Mouse (Mus musculus): ENCODE data around the gene Gna14.

Gna14 gene

GRCm38 (mm10) chr19:16514201-16514600 lies 78.6 kb downstream of the Gna14 start:
- no peak for DNase-seq (ENCODE audit: low spot score)

- no peak for DNase-seq (ENCODE audit: low spot score)
These were observed 83.0 kb downstream of the Gna14 start for GRCm38 (mm10) chr19:16518569-16518968.

- DNase-seq (ENCODE audit: low spot score) = no peak
These were observed 85.0 kb downstream of the Gna14 start for GRCm38 (mm10) chr19:16520608-16521007.

- no peak for DNase-seq (ENCODE audit: low spot score)
These were observed 90.8 kb downstream of the Gna14 start for GRCm38 (mm10) chr19:16526302-16526880.

- DNase-seq (ENCODE audit: low spot score) = no peak
These were observed 91.5 kb downstream of the Gna14 start for GRCm38 (mm10) chr19:16527031-16527430.

- no peak for DNase-seq (ENCODE audit: low spot score)
These were observed 92.8 kb downstream of the Gna14 start for GRCm38 (mm10) chr19:16528225-16528828.

- peak; percentile 12 for DNase-seq (ENCODE audit: low spot score)
These were observed 93.8 kb downstream of the Gna14 start for GRCm38 (mm10) chr19:16529293-16529920.

- DNase-seq (ENCODE audit: low spot score) = no peak
These were observed 94.4 kb downstream of the Gna14 start for GRCm38 (mm10) chr19:16529999-16530398.

GRCm38 (mm10) chr19:16534311-16534710 lies 98.7 kb downstream of the Gna14 start:
- DNase-seq (ENCODE audit: low spot score) = no peak

GRCm38 (mm10) chr19:16538416-16538815 lies 102.9 kb downstream of the Gna14 start:
- DNase-seq (ENCODE audit: low spot score) = no peak

GRCm38 (mm10) chr19:16543688-16544087 lies 108.1 kb downstream of the Gna14 start:
- DNase-seq (ENCODE audit: low spot score) = no peak

- DNase-seq (ENCODE audit: low spot score) = no peak
These were observed 121.4 kb downstream of the Gna14 start for GRCm38 (mm10) chr19:16556988-16557387.

- no peak for DNase-seq (ENCODE audit: low spot score)
These were observed 122.4 kb downstream of the Gna14 start for GRCm38 (mm10) chr19:16557971-16558370.

- DNase-seq (ENCODE audit: low spot score) = no peak
These were observed 123.0 kb downstream of the Gna14 start for GRCm38 (mm10) chr19:16558570-16558969.

- no peak for DNase-seq (ENCODE audit: low spot score)
These were observed 123.8 kb downstream of the Gna14 start for GRCm38 (mm10) chr19:16559243-16559896.

GRCm38 (mm10) chr19:16562676-16563075 lies 127.1 kb downstream of the Gna14 start:
- DNase-seq (ENCODE audit: low spot score) = no peak

GRCm38 (mm10) chr19:16576790-16577189 lies 141.2 kb downstream of the Gna14 start:
- DNase-seq (ENCODE audit: low spot score) = no peak

- no peak for DNase-seq (ENCODE audit: low spot score)
These were observed 144.2 kb downstream of the Gna14 start for GRCm38 (mm10) chr19:16579656-16580260.

- DNase-seq (ENCODE audit: low spot score) = no peak
These were observed 144.9 kb downstream of the Gna14 start for GRCm38 (mm10) chr19:16580501-16580900.

- no peak for DNase-seq (ENCODE audit: low spot score)
These were observed 149.0 kb downstream of the Gna14 start for GRCm38 (mm10) chr19:16584546-16584945.

GRCm38 (mm10) chr19:16585379-16585778 lies 149.8 kb downstream of the Gna14 start:
- no peak for DNase-seq (ENCODE audit: low spot score)

- DNase-seq (ENCODE audit: low spot score) = no peak
These were observed 157.9 kb downstream of the Gna14 start for GRCm38 (mm10) chr19:16593256-16593974.

All from urinary bladder, postnatal 25 days (tissue).